Mouse (Mus musculus) v-Abl transformed pro-B cells (cell line): Measurements from ENCODE around the gene Uqcc2.

Experiments
- in situ Hi-C, 2 experiments: fragments of 400-800 bp; cut with MboI; formaldehyde crosslinking; loops; one replicate each; pipeline ENCODE4 v1.15.1; 2025; ENCODE audit not compliant: unreplicated experiment in 2 of 2

Gene Uqcc2

GRCm38 (mm10) chr17:27082796-27083195 lies 50.9 kb downstream of the Uqcc2 start:
- in situ Hi-C loops = no loop called here

GRCm38 (mm10) chr17:27081868-27082267 lies 51.8 kb downstream of the Uqcc2 start:
- in situ Hi-C loops = no loop called here

- in situ Hi-C loops = no loop called here
Observed at GRCm38 (mm10) chr17:27078499-27078898, 55.2 kb downstream of the Uqcc2 start.

GRCm38 (mm10) chr17:27077920-27078319 lies 55.8 kb downstream of the Uqcc2 start:
- in situ Hi-C loops = no loop called here

- in situ Hi-C loops = no loop called here
Observed at GRCm38 (mm10) chr17:27077133-27077532, 56.6 kb downstream of the Uqcc2 start.

- in situ Hi-C loops = no loop called here
Observed at GRCm38 (mm10) chr17:27074849-27075745, 58.6 kb downstream of the Uqcc2 start.

GRCm38 (mm10) chr17:27074236-27074635 lies 59.5 kb downstream of the Uqcc2 start:
- in situ Hi-C loops = no loop called here

- in situ Hi-C loops = no loop called here
Observed at GRCm38 (mm10) chr17:27073778-27074177, 59.9 kb downstream of the Uqcc2 start.

- in situ Hi-C loops = no loop called here
Observed at GRCm38 (mm10) chr17:27073126-27073525, 60.6 kb downstream of the Uqcc2 start.
